Mouse (Mus musculus) thymus, postnatal 36 days (tissue): ENCODE measurements around the gene Mfrp.

Source experiments
- DNase-seq, 2 experiments: peaks; one replicate each; pipeline ENCODE4 v3.0.0; 2022; ENCODE audit warnings: mixed read lengths in 2 of 2

The Mfrp gene

DNA sequence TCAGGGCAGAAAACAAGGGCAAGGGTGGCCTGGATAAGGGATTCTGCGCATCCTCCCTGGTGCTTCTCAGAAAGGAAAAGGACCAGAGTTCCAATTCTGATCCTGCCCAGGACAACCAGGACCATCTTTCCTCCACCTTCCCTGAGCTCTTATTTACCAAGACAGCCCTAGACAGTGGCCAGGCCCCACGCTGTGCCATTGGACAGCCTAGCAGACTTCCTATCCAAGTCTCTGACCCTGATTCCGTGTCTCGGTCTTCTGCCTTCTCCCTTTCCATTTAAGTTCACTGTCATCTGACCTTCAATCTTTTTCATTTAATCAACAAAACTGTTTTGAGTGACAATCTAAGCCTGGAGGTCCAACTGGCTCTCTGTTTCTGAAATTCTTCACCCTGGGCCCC lies 5.1 kb downstream of the Mfrp start:
- DNase-seq: no peak

DNA sequence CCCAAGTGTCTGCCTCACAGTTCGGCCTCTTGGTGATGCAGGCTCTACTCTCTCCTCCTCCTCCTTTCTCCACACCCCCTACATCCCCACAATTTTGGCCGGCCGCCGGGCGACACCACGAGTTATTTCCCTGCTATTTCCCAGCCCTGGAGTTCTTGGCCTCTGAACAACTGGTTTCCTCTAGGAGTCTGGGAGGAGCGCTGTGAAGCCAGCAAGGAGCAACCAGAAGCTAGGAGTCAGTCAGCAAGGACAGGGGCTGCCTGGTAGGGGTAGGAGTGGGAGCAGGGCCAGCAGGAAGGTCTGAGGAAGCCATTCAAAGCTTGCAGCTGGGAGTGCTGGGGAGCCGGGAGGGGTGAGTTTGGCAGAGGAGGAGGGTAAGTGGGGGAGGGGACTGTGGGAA lies 5.6 kb downstream of the Mfrp start, which contains the start of gene C1qtnf5:
Gene C1qtnf5 (plus strand): TSS at position 136 of the 400 bp plus-strand sequence.
- DNase-seq: peak in 1 of 2 experiments; percentile 14

DNA sequence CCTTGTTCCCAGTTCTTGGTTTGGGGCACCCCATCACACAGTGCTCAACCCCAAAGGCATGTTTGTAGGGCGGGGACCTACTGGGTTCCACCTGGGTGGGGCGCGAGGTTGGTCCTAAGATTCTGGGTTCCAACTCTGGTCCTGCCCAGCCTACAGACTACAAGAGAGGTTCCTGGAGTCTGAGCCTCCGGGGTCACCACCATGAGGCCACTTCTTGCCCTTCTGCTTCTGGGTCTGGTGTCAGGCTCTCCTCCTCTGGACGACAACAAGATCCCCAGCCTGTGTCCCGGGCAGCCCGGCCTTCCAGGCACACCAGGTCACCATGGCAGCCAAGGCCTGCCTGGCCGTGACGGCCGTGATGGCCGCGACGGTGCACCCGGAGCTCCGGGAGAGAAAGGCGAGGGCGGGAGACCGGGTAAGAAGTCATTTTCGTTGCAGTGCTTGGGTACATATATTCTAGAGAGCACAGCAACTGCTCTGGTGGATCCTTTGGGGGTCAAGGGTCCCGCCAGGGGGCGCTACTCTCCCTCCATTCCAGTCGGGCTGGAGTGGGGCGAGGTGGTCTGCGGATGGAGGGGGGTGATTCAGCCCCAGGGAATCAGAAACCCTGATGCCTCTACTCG lies 6.1 kb downstream of the Mfrp start:
- DNase-seq: peak in 1 of 2 experiments; percentile 43

DNA sequence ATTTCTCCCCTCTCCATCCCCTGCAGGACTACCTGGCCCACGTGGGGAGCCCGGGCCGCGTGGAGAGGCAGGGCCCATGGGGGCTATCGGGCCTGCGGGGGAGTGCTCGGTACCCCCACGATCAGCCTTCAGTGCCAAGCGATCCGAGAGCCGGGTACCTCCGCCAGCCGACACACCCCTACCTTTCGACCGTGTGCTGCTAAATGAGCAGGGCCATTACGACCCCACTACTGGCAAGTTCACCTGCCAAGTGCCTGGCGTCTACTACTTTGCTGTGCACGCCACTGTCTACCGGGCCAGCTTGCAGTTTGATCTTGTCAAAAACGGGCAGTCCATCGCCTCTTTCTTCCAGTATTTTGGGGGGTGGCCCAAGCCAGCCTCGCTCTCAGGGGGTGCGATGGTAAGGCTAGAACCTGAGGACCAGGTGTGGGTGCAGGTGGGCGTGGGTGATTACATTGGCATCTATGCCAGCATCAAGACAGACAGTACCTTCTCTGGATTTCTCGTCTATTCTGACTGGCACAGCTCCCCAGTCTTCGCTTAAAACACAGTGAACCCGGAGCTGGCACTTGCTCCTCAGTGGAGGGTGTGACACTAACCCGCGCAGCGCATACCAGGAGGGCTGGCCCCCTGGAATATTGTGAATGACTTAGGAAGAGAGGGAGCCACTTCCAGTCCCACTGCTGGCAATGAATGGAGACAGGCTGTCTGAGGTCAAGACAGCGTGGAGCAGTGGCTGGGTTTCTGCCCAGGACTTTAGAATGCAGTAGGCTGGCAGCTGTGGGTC lies 6.9 kb downstream of the Mfrp start:
- DNase-seq: peak in 1 of 2 experiments; percentile 12

GRCm38 (mm10) chr9:44109360-44110095 lies 8.0 kb downstream of the Mfrp start:
- DNase-seq: peak; percentile 68 to 75

DNA sequence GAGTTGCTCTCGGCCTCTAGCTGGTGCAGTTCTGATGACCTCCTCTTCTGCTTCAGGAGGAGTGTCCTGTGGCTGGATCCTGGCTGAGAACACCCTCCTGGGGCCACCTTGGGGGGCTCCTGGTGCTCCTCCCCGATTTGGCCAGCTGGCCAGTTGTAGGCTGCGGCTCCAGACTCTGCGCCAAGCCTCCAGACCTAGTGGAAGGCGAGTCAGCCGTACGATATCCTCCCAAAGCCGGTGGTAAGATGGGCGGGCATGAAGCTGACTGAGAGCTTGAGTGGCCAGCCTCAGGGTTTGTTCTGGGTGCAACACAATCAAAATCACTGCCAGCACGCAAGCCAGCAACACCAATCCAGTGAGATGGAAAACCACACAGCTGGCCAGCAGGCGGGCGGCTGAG lies 10.4 kb downstream of the Mfrp start:
- DNase-seq: peak in 1 of 2 experiments; percentile 9

DNA sequence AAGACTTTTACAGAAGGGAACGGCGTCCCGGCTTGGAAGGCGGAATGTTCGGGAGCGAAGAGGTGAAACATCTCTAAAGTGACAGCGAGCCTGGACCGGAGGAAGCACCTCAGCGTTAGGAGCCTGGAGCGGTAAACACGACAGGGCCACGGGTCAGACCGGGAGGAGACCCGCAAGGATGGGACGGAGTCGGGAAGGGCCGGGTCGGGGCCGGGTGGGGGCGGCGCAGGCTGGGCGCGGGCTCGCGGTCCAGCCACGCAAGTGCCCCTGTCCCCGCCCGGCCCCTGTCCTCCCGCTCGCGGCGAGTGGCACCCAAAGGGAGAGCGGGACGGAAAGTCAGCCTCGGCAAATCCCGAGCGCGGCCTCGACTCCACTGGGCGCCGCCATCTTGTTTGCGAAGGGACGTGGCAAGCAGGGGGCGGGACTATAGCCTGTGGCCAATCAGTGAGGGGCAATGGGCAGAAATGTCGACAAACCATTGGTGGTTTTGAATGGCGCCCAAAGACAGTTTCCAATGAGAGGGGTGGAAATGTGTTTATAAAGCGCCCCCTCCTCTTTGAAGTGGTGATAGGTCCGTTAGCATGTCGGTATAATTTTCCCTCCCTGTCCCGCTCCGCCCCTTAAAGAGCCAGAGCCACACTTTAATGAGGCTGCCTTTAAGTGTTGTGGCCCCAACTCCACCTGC lies 11.7 kb downstream of the Mfrp start, which contains the start of the genes Gm49380 and Rnf26:
Gene Gm49380 (minus strand): TSS at position 396 of the 685 bp plus-strand sequence.
Gene Rnf26 (minus strand): TSS at position 413 of the 685 bp plus-strand sequence.
- DNase-seq: peak; percentile 93 to 95

GRCm38 (mm10) chr9:44114453-44114852 lies 12.9 kb downstream of the Mfrp start:
- no peak for DNase-seq

DNA sequence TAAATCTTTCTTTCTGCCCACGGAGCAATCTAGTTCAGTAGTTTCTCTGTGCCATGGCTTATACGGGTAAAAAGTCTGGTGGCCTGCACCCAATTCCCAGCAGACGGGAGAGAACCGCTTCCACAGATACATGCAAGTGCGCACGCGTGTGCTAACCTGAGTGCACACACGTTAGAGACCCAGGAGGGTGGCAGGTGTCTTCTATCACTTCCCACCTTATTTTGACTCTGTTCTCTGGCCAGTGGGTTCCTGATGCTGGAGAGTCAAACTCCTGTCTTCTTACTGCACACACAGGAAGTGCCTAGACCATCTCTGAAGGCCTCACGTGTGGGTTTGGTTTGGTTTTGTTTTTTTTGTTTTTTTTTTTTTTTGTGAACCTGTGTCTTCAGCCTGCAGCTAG lies 14.1 kb downstream of the Mfrp start:
- DNase-seq: peak in 1 of 2 experiments; percentile 9

DNA sequence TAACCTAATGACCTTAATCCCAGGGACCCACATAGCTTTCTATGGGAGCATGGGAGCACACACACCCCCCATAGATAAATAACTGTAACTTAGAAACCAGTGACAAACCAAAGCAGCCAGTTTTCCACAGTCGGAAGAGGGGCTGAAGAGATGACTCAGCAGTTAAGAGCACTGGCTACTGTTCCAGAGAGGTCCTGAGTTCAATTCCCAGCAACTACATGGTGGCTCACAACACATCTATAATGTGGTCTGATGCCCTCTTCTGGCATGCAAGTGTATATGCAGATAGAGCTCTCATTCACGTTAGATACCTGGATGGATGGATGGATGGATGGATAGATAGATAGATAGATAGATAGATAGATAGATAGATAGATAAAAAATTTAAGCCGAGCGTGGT lies 14.7 kb downstream of the Mfrp start:
- DNase-seq: peak in 1 of 2 experiments; percentile 4

DNA sequence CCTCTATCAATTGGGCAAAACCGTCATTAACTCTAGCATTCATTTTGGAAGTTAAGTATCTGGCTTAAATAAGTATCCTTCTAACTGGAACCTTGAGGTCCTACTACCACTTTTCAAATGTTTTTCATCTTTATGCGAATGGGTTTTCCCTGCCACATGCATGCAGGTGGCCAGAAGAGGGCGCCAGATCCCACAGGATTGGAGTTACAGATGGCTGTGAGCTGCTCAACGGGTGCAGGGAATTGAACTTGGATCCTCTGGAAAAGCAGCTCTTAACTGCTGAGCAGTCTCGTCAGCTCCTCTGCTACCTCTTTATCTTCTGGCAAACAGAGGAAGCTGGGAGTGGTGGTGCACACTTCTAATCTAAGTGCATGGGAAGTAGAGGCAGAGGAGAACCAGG lies 17.5 kb downstream of the Mfrp start:
- DNase-seq: peak; percentile 64 to 67

DNA sequence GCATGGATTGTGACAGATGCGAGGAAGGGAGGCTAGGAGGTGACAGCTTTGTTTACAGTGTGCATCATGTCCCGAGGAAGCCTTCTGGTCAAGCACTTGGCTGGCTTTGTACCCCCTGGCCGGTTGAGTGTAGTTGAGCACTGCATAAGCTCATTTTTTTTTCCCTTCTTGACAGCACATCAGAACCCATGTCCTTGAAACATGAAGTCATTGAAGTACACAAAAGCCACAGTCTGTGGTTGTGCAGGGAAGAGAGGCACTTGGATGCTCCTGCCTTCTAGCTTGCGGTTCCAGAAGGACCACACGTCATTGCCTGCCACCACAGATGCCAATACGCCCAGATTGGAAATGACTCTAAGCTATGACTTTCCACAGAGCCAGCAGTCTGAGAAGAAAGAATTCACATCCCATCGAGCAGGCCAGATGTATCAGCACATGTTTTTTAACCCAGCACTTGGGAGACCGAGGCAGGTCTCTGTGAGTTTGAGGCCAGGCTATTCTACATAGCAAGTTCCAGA lies 18.5 kb downstream of the Mfrp start:
- DNase-seq: no peak

DNA sequence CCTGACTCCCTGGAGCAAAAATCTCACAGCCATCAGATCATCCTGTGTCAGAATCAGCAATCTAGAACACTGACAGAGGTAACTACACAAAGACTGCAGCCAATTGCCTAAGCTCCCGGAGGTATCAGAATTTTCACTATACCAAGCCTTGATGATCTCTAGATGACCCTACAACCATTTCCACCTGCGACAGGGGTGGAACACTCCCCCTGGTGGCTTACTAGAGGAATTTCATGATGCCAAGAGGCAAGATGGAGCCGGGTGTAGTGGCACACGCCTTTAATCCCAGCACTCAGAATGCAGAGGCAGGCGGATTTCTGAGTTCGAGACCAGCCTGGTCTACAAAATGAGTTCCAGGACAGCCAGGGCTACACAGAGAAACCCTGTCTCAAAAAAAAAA lies 22.8 kb downstream of the Mfrp start:
- DNase-seq: peak in 1 of 2 experiments; percentile 24

GRCm38 (mm10) chr9:44125026-44125425 lies 23.5 kb downstream of the Mfrp start:
- peak in 1 of 2 experiments; percentile 3 for DNase-seq

DNA sequence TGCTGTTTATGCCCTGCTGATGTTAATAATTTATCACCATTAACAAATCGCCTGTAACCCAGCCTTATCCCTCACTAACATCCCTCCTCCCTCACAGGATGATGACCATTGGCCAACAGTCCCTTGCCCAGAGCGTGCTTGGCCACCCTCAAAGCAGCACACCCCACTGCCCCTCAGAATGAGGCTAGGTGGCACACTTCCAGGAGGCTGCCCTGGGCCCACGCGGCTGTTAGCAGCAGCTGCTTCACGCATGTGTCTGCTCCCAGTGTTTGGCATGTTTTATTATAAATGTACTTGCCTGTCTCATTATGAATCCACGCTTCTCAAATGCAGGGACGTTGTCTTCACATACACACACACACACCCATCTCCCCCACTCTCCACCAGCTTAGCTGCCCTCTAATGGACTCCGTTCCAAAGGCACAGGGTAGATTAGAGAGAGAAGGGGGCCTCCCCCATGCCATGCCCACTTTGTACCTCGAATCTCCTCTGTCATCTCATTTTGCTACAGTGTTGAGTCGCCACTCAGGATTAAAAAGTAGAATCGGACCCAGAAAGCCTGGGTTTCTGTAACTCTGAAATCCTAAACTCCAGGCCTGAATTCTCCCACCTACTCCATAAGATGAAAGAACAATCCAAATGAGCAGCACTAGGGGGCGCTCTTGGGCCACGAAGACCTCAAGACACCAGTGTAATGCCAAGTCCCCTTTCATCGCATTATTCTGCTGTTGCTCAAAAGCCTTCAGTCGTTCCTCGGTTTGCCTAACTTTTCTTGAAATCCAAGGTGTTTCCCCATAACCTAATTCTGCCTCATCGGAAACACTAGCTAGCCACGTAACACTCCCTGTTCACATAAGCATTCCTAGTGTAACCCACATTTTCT lies 24.3 kb downstream of the Mfrp start:
- peak; percentile 77 to 84 for DNase-seq

DNA sequence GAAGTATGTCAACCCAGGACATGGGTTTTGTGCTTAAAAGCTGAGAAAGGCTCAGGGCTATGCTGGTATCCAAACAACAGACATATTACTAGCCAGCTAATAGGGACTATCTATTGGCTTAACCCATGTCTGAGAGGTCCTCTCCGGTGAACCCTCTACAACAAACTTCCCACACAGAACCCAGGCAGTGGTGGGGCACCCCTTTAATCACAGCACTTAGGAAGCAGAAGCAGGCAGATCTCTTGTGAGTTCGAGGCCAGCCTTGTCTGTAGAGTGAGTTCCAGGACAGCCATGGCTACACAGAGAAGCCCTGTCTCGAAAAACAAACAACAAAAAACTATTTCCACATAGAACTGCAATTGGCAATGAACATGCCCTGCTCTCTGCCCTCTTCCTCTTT lies 25.2 kb downstream of the Mfrp start:
- DNase-seq: peak in 1 of 2 experiments; percentile 6

GRCm38 (mm10) chr9:44127351-44127801 lies 25.8 kb downstream of the Mfrp start:
- peak in 1 of 2 experiments; percentile 2 for DNase-seq

- no peak for DNase-seq
Measured at GRCm38 (mm10) chr9:44129633-44130032, 28.1 kb downstream of the Mfrp start.

- DNase-seq: peak; percentile 77 to 85
Measured at GRCm38 (mm10) chr9:44130034-44130433, 28.5 kb downstream of the Mfrp start.

- DNase-seq: peak in 1 of 2 experiments; percentile 50
Measured at GRCm38 (mm10) chr9:44130581-44131275, 29.2 kb downstream of the Mfrp start.

DNA sequence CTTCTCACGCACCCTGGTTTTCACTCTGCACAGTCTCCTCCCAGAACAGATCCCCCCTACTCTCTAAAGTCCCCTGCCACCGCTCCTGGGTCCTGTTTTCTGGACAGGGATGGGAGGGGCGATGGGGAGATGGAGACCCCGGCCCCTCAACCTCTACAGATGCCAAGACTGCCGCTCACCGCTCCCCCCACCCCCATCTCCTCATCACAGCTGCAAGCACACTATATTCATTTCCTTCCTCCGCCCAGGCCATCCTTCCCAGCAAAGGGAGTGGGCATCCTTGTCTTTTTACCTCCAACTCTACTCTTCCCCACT lies 29.7 kb downstream of the Mfrp start:
- no peak for DNase-seq
